Comparison of ENCODE assay signal across 7 mouse cellular contexts in genomic region chr19:41911178-41912073, GRCm38 (mm10). TPM values are rescaled to one million over a fixed set of nuclear protein-coding genes. Genes with fewer than 3 reads are reported as not detected.
DNase-seq lines count a peak whose midpoint lies in the region; ATAC-seq lines count a peak whose summit lies in the region.

Gene Pgam1, plus strand, starts transcription at chr19:41911923.

- WGBS in embryonic facial prominence, embryonic 12.5 days, result 6% methylated on average over 53 of the region's 54 CpGs
- 6% methylated on average over 54 of the region's 54 CpGs for WGBS in limb, embryonic 11.5 days
- WGBS in midbrain, embryonic 14.5 days, result 6% methylated on average over 54 of the region's 54 CpGs

- peak within 1 kb of the TSS; percentile 85 for H3K9ac ChIP-seq in embryonic facial prominence, embryonic 12.5 days
- H3K9ac ChIP-seq in limb, embryonic 11.5 days (ENCODE audit: low read length), result peak within 1 kb of the TSS; percentile 92
- peak within 1 kb of the TSS; percentile 83 for H3K9ac ChIP-seq in midbrain, embryonic 14.5 days (replicated peaks; ENCODE audit: low read length)

- peak within 1 kb of the TSS; percentile 76 for H3K4me3 ChIP-seq in embryonic facial prominence, embryonic 12.5 days
- peak within 1 kb of the TSS; percentile 85 for H3K4me3 ChIP-seq in limb, embryonic 11.5 days (ENCODE audit: low read depth, low read length)
- peak within 1 kb of the TSS; percentile 94 for H3K4me3 ChIP-seq in midbrain, embryonic 14.5 days (replicated peaks; ENCODE audit: low read depth, low read length)

- DNase-seq in adrenal gland, postnatal 25 days, result peak; percentile 98
- peak; percentile 100 for DNase-seq in heart, adult 11 months
- peak; percentile 94 for DNase-seq in kidney, adult 18-20 months
- DNase-seq in limb, embryonic 11.5 days (ENCODE audit: low spot score), result peak; percentile 99
- peak; percentile 100 for DNase-seq in midbrain, embryonic 14.5 days
- peak; percentile 92 to 96 for DNase-seq in spleen, adult 18-20 months

- no peaks in the 10 kb centered on the region for H3K9me3 ChIP-seq in embryonic facial prominence, embryonic 12.5 days
- no peaks in the 10 kb centered on the region for H3K9me3 ChIP-seq in limb, embryonic 11.5 days (ENCODE audit: control insufficient read depth, low read length)
- H3K9me3 ChIP-seq in midbrain, embryonic 14.5 days (ENCODE audit: control insufficient read depth, low read length), result no peaks in the 10 kb centered on the region

- H3K4me1 ChIP-seq in embryonic facial prominence, embryonic 12.5 days, result peaks cover 15% of the 10 kb centered on the region
- H3K4me1 ChIP-seq in limb, embryonic 11.5 days (ENCODE audit: control insufficient read depth, insufficient read depth, low read length), result peaks cover 10% of the 10 kb centered on the region
- peaks cover 16% of the 10 kb centered on the region for H3K4me1 ChIP-seq in midbrain, embryonic 14.5 days (ENCODE audit: control insufficient read depth, insufficient read depth, low read length)

- peak; percentile 81 for ATAC-seq in embryonic facial prominence, embryonic 12.5 days (ENCODE audit: insufficient number of reproducible peaks, insufficient read depth, low FRiP score, low TSS enrichment)
- ATAC-seq in limb, embryonic 11.5 days (ENCODE audit: insufficient number of reproducible peaks, low FRiP score, low TSS enrichment, low read depth), result peak; percentile 93
- peak; percentile 94 for ATAC-seq in midbrain, embryonic 14.5 days (ENCODE audit: low FRiP score, low TSS enrichment)

- peak within 1 kb of the TSS; percentile 91 for H3K27ac ChIP-seq in embryonic facial prominence, embryonic 12.5 days
- peak within 1 kb of the TSS; percentile 69; the same call in 1 of the 2 replicates for H3K27ac ChIP-seq in limb, embryonic 11.5 days (replicated peaks; ENCODE audit: low read depth, low read length)
- peak within 1 kb of the TSS; percentile 82 for H3K27ac ChIP-seq in midbrain, embryonic 14.5 days (replicated peaks; ENCODE audit: low read depth, low read length)

- no peaks in the 10 kb centered on the region for H3K27me3 ChIP-seq in embryonic facial prominence, embryonic 12.5 days
- no peaks in the 10 kb centered on the region for H3K27me3 ChIP-seq in limb, embryonic 11.5 days (ENCODE audit: control insufficient read depth, insufficient read depth, low read length)
- H3K27me3 ChIP-seq in midbrain, embryonic 14.5 days (ENCODE audit: control insufficient read depth, insufficient read depth, low read length), result no peaks in the 10 kb centered on the region

- H3K36me3 ChIP-seq in embryonic facial prominence, embryonic 12.5 days, result peaks cover 8% of the 10 kb centered on the region
- H3K36me3 ChIP-seq in limb, embryonic 11.5 days (ENCODE audit: control insufficient read depth, insufficient read depth, low read length), result peaks cover 3% of the 10 kb centered on the region; the same call in 1 of the 2 replicates
- H3K36me3 ChIP-seq in midbrain, embryonic 14.5 days (ENCODE audit: control insufficient read depth, insufficient read depth, low read length), result peaks cover 15% of the 10 kb centered on the region

- H3K4me2 ChIP-seq in embryonic facial prominence, embryonic 12.5 days (replicated peaks), result peak within 1 kb of the TSS; percentile 78
- H3K4me2 ChIP-seq in limb, embryonic 11.5 days (ENCODE audit: low read depth, severe bottlenecking), result peak within 1 kb of the TSS; percentile 57
- H3K4me2 ChIP-seq in midbrain, embryonic 14.5 days (ENCODE audit: low read length), result peak within 1 kb of the TSS; percentile 85

RNA-seq across cellular contexts. Expression of gene Pgam1, which starts in this region (rescaled TPM):
- 708 and 730 TPM in 2 replicates for total RNA-seq in adrenal gland, postnatal 25 days (2021)
- 595 TPM in 2 replicates for polyA plus RNA-seq in embryonic facial prominence, embryonic 12.5 days (2016; fragmentation: Nextera tagmentation; extraction: Ambion mirVana)
- 820 and 869 TPM in 2 replicates for polyA plus RNA-seq in limb, embryonic 11.5 days (2014; fragmentation: Nextera tagmentation; extraction: Ambion mirVana)
- polyA plus RNA-seq in midbrain, embryonic 14.5 days (2014; fragmentation: Nextera tagmentation; extraction: Ambion mirVana), result 451 and 465 TPM in 2 replicates

Comparison
In these comparisons a context has a peak if more than half of its experiments do, and no peak if none do; other contexts are left out.
1. Peak in every context shown above with its lines: DNase-seq, ATAC-seq, H3K4me3 ChIP-seq and H3K27ac ChIP-seq.